Mouse (Mus musculus): ENCODE data around the gene Lrrc8e.

Lrrc8e gene

GRCm38 (mm10) chr8:4226739-4227347, at the start of gene Lrrc8e:
Gene Lrrc8e, plus strand, starts transcription at chr8:4226827.
- no peak for DNase-seq (ENCODE audit: low spot score in 2 of 2)

- DNase-seq (ENCODE audit: low spot score in 2 of 2) = no peak
Observed at GRCm38 (mm10) chr8:4183409-4183808, 43.2 kb upstream of the Lrrc8e start.

- no peak for DNase-seq (ENCODE audit: low spot score in 2 of 2)
Observed at GRCm38 (mm10) chr8:4186151-4186550, 40.5 kb upstream of the Lrrc8e start.

- no peak for DNase-seq (ENCODE audit: low spot score in 2 of 2)
Observed at GRCm38 (mm10) chr8:4188605-4189004, 38.0 kb upstream of the Lrrc8e start.

- no peak for DNase-seq (ENCODE audit: low spot score in 2 of 2)
Observed at GRCm38 (mm10) chr8:4189031-4189722, 37.5 kb upstream of the Lrrc8e start.

- peak in 1 of 2 experiments; percentile 21 for DNase-seq (ENCODE audit: low spot score in 2 of 2)
Observed at GRCm38 (mm10) chr8:4192305-4192704, 34.3 kb upstream of the Lrrc8e start.

- DNase-seq (ENCODE audit: low spot score in 2 of 2) = peak; percentile 89 to 90
Observed at GRCm38 (mm10) chr8:4192807-4193587, 33.6 kb upstream of the Lrrc8e start.

GRCm38 (mm10) chr8:4193588-4193894, 33.1 kb upstream of the Lrrc8e start:
- no peak for DNase-seq (ENCODE audit: low spot score in 2 of 2)

GRCm38 (mm10) chr8:4201321-4201720, 25.3 kb upstream of the Lrrc8e start:
- DNase-seq (ENCODE audit: low spot score in 2 of 2) = no peak

- DNase-seq (ENCODE audit: low spot score in 2 of 2) = no peak
Observed at GRCm38 (mm10) chr8:4205246-4206123, 21.1 kb upstream of the Lrrc8e start.

GRCm38 (mm10) chr8:4206182-4207015, 20.2 kb upstream of the Lrrc8e start:
- DNase-seq (ENCODE audit: low spot score in 2 of 2) = no peak

- DNase-seq (ENCODE audit: low spot score in 2 of 2) = no peak
Observed at GRCm38 (mm10) chr8:4207016-4207350, 19.6 kb upstream of the Lrrc8e start.

GRCm38 (mm10) chr8:4211097-4211496, 15.5 kb upstream of the Lrrc8e start:
- no peak for DNase-seq (ENCODE audit: low spot score in 2 of 2)

- DNase-seq (ENCODE audit: low spot score in 2 of 2) = no peak
Observed at GRCm38 (mm10) chr8:4212809-4213209, 13.8 kb upstream of the Lrrc8e start.

- no peak for DNase-seq (ENCODE audit: low spot score in 2 of 2)
Observed at GRCm38 (mm10) chr8:4213210-4214005, 13.2 kb upstream of the Lrrc8e start.

- DNase-seq (ENCODE audit: low spot score in 2 of 2) = no peak
Observed at GRCm38 (mm10) chr8:4214006-4214980, 12.3 kb upstream of the Lrrc8e start.

GRCm38 (mm10) chr8:4216296-4216695, 10.3 kb upstream of the Lrrc8e start:
- DNase-seq (ENCODE audit: low spot score in 2 of 2) = no peak

GRCm38 (mm10) chr8:4216791-4217621, 9.6 kb upstream of the Lrrc8e start, which contains the start of gene Prr36:
Gene Prr36, minus strand, starts transcription at chr8:4217459.
- DNase-seq (ENCODE audit: low spot score in 2 of 2) = no peak
